Mouse (Mus musculus) G1E (cell line): Measurements from ENCODE around the gene Galnt6. TPM values are rescaled to one million over a fixed set of nuclear protein-coding genes. Genes with fewer than 3 reads are reported as not detected.

Source experiments
- ATAC-seq: 2 replicates; pipeline ENCODE4 v1.8.0; 2016; ENCODE audit warnings: mild to moderate bottlenecking; ENCODE audit not compliant: insufficient number of reproducible peaks, poor library complexity, low FRiP score, severe bottlenecking; ENCODE audit errors: extremely low read depth
- DNase-seq: peaks from one replicate; pipeline ENCODE4 v3.0.0; 2012; ENCODE audit warnings: low spot score
- H3K27me3 ChIP-seq: 2 replicates; pipeline ENCODE4 v1.6.1; 2012; ENCODE audit warnings: mild to moderate bottlenecking, low read length, inconsistent platforms; ENCODE audit not compliant: insufficient read depth
- H3K36me3 ChIP-seq: replicated peaks from 2 replicates; pipeline ENCODE3; 2012; ENCODE audit warnings: mild to moderate bottlenecking, inconsistent platforms
- H3K4me1 ChIP-seq: 2 replicates; pipeline ENCODE4 v1.6.1; 2012; ENCODE audit warnings: low read depth, low read length, inconsistent platforms, mixed read lengths; ENCODE audit not compliant: insufficient read depth
- H3K4me3 ChIP-seq: 2 replicates; pipeline ENCODE4 v1.5.1; 2012; ENCODE audit warnings: low read depth, mild to moderate bottlenecking, inconsistent platforms, low read length, moderate library complexity, mixed read lengths
- H3K9me3 ChIP-seq: replicated peaks from 2 replicates; pipeline ENCODE4 v1.6.1; 2012; ENCODE audit warnings: inconsistent platforms
- CTCF ChIP-seq: IDR thresholded peaks from 2 replicates; pipeline ENCODE4 v1.5.1; 2012; ENCODE audit warnings: low read depth, low read length, inconsistent platforms, mixed read lengths
- GATA1 ChIP-seq: IDR thresholded peaks from 2 replicates; pipeline ENCODE4 v1.6.1; 2012; ENCODE audit warnings: borderline replicate concordance, low read length, inconsistent platforms, mixed read lengths
- GATA2 ChIP-seq: IDR thresholded peaks from 2 replicates; pipeline ENCODE4 v1.6.1; 2012; ENCODE audit warnings: low read depth, low read length, inconsistent platforms, borderline replicate concordance
- POLR2AphosphoS5 ChIP-seq: IDR thresholded peaks from 2 replicates; pipeline ENCODE4 v1.6.1; 2012; ENCODE audit warnings: low read depth, low read length, inconsistent platforms; ENCODE audit not compliant: insufficient replicate concordance
- TAL1 ChIP-seq: conservative IDR thresholded peaks from 2 replicates; pipeline ENCODE4 v1.6.1; 2012; ENCODE audit warnings: low read depth, low read length, inconsistent platforms, mixed read lengths
- polyA plus RNA-seq: library from polyadenylated mRNA; stranded (reverse); fragments of >175 nt; gene quantifications from 2 replicates; pipeline ENCODE4 v1.2.3, GENCODE M21; 2012
- total RNA-seq, 2 experiments: library from RNA; stranded (forward) in 1 of 2; stranded (reverse) in 1 of 2; fragments of 200-1000 nt in 1 of 2; fragments of >200 nt in 1 of 2; fragmentation: Nextera tagmentation in 1 of 2; gene quantifications; 2 replicates each; pipeline ENCODE4 v1.2.3; 2014 to 2017

Galnt6 gene
- total and polyA plus RNA-seq, 3 experiments: 0.02 to 0.05 TPM; not detected in 1

GRCm38 (mm10) chr15:100691990-100692389 is 37.2 kb downstream of the Galnt6 start:
- ATAC-seq (no peak), DNase-seq (no peak)
- Histone ChIP-seq H3K9me3 (no peaks in the 10 kb centered on the region), H3K27me3 (peaks cover 16% of the 10 kb centered on the region), H3K36me3 (no peaks in the 10 kb centered on the region), H3K4me1 (peaks cover 5% of the 10 kb centered on the region), H3K4me3 (no peak overlapping the region)
- TF ChIP-seq CTCF: no peak
- TF ChIP-seq POLR2AphosphoS5: no peak
- no peak for TF ChIP-seq TAL1
- no peak for TF ChIP-seq GATA2

- no peak for TF ChIP-seq GATA2
- no peak for TF ChIP-seq GATA1
- TF ChIP-seq CTCF: no peak
- TF ChIP-seq TAL1: no peak
- TF ChIP-seq POLR2AphosphoS5: no peak
- no peak within 1 kb of the TSS; the same call in 1 of the 2 replicates for H3K4me3 ChIP-seq
- no peak for DNase-seq
Observed at GRCm38 (mm10) chr15:100687430-100687971, 41.7 kb downstream of the Galnt6 start, which contains the start of gene Cela1. Cela1 (minus strand) TSS chr15:100687921.

DNA sequence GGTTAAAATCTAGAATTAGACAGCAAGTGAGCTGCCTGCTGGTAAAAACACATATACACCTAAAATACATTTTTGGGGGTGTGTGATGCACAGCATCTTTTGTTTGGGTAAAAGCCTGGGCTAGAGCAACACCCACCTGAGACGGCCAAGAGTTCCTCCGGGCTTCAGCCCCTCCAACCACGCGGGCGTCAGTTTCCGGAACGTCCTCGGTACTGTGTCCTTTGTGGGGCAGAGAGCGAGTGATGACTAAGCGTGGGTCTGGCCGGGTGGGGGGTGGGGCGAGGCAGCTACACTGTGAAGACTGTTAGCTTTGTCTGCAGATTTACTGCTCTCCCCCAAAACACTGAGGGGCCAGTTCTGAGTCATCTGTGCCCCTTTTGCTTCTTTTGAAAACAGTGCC is 42.2 kb downstream of the Galnt6 start:
- no peak overlapping the region; the same call in 1 of the 2 replicates for H3K4me3 ChIP-seq
- no peak for TF ChIP-seq CTCF
- peaks cover 20% of the 10 kb centered on the region for H3K27me3 ChIP-seq
- H3K4me1 ChIP-seq: peaks cover 11% of the 10 kb centered on the region
- DNase-seq (no peak), ATAC-seq (peak; percentile 56)
- H3K36me3 ChIP-seq: no peaks in the 10 kb centered on the region
- no peaks in the 10 kb centered on the region for H3K9me3 ChIP-seq

More at GRCm38 (mm10) chr15:100687430-100687971, 41.7 kb downstream of the Galnt6 start, which contains the start of gene Cela1:
- no peaks in the 10 kb centered on the region for H3K36me3 ChIP-seq
- peaks cover 11% of the 10 kb centered on the region for H3K4me1 ChIP-seq
- H3K27me3 ChIP-seq: peaks cover 20% of the 10 kb centered on the region
- no peaks in the 10 kb centered on the region for H3K9me3 ChIP-seq
- ATAC-seq: no peak

- DNase-seq (no peak), ATAC-seq (no peak)
- no peak for TF ChIP-seq POLR2AphosphoS5
- no peaks in the 10 kb centered on the region for H3K36me3 ChIP-seq
- no peak overlapping the region for H3K4me3 ChIP-seq
- H3K27me3 ChIP-seq: peaks cover 20% of the 10 kb centered on the region
- peaks cover 11% of the 10 kb centered on the region for H3K4me1 ChIP-seq
- no peaks in the 10 kb centered on the region for H3K9me3 ChIP-seq
Observed at GRCm38 (mm10) chr15:100686434-100686833, 42.7 kb downstream of the Galnt6 start.

GRCm38 (mm10) chr15:100685849-100686248 is 43.3 kb downstream of the Galnt6 start:
- no peak for DNase-seq
- Histone ChIP-seq H3K9me3 (no peaks in the 10 kb centered on the region), H3K36me3 (no peaks in the 10 kb centered on the region), H3K27me3 (peaks cover 23% of the 10 kb centered on the region), H3K4me3 (no peak overlapping the region), H3K4me1 (peaks cover 13% of the 10 kb centered on the region)
- ATAC-seq: no peak
- TF ChIP-seq TAL1 (no peak), POLR2AphosphoS5 (no peak), CTCF (no peak), GATA2 (no peak), GATA1 (no peak)

- no peak for DNase-seq
- H3K36me3 ChIP-seq: no peaks in the 10 kb centered on the region
- no peaks in the 10 kb centered on the region for H3K9me3 ChIP-seq
- no peak overlapping the region for H3K4me3 ChIP-seq
- no peak for TF ChIP-seq POLR2AphosphoS5
- no peak for TF ChIP-seq TAL1
- TF ChIP-seq GATA1: no peak
- no peak for TF ChIP-seq CTCF
- TF ChIP-seq GATA2: no peak
- H3K4me1 ChIP-seq: peaks cover 16% of the 10 kb centered on the region
- peaks cover 23% of the 10 kb centered on the region for H3K27me3 ChIP-seq
- ATAC-seq: no peak
Observed at GRCm38 (mm10) chr15:100685255-100685654, 43.9 kb downstream of the Galnt6 start.

DNA sequence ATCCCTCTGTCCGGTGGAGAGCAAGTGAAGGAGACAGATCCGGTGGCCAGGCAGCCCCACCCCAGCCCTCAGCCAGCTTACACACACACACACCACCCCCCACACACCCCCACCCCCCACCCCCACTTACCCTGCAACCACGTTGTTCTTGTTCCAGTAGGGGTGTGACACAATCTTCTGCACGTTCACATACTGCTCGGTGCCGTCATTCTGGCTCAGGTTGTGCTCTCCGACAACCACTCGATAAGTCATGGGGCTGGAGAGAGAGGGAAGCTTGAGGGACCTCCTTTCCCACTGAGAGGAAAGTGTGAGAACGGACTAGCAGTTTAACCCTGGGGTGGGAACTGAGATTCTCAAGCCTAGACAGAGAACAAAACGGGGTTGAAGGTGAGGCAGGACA is 44.7 kb downstream of the Galnt6 start:
- Histone ChIP-seq H3K27me3 (peaks cover 22% of the 10 kb centered on the region), H3K36me3 (no peaks in the 10 kb centered on the region), H3K4me3 (no peak overlapping the region), H3K4me1 (peaks cover 17% of the 10 kb centered on the region), H3K9me3 (no peaks in the 10 kb centered on the region)
- no peak for ATAC-seq
- TF ChIP-seq GATA2: no peak
- DNase-seq: no peak
